Mouse (Mus musculus) lung, postnatal 0 days (tissue): ENCODE data around the gene Gm21954. TPM values are rescaled to one million over a fixed set of nuclear protein-coding genes. Genes with fewer than 3 reads are reported as not detected.

Source experiments
- ATAC-seq: fragments of 200-750 bp; cut with Nextera tagmentation; 2 replicates; pipeline ENCODE4 v1.8.0; 2017; ENCODE audit warnings: moderate library complexity
- DNase-seq: peaks from one replicate; pipeline ENCODE4 v3.0.0-alpha.2; 2016; ENCODE audit warnings: low spot score
- H3K27ac ChIP-seq: fragments of 300-500 bp; sonication (generic); 2 replicates; pipeline ENCODE4 v1.5.1; 2014; ENCODE audit warnings: antibody characterized with exemption, mild to moderate bottlenecking, low read length, mixed read lengths
- H3K27me3 ChIP-seq: fragments of 300-500 bp; sonication (generic); replicated peaks from 2 replicates; pipeline ENCODE4 v1.6.1; 2014; ENCODE audit warnings: low read length, mixed read lengths; ENCODE audit not compliant: insufficient read depth
- H3K36me3 ChIP-seq: fragments of 300-500 bp; sonication (generic); 2 replicates; pipeline ENCODE4 v1.6.1; 2014; ENCODE audit warnings: low read length, mixed read lengths; ENCODE audit not compliant: insufficient read depth
- H3K4me1 ChIP-seq: fragments of 300-500 bp; sonication (generic); 2 replicates; pipeline ENCODE4 v1.6.1; 2014; ENCODE audit warnings: antibody characterized with exemption, low read depth, low read length, mixed read lengths; ENCODE audit not compliant: insufficient read depth
- H3K4me2 ChIP-seq: fragments of 300-500 bp; sonication (generic); replicated peaks from 2 replicates; pipeline ENCODE4 v1.6.1; 2014; ENCODE audit warnings: low read depth, mild to moderate bottlenecking, low read length, moderate library complexity, mixed read lengths
- H3K4me3 ChIP-seq: fragments of 300-500 bp; sonication (generic); 2 replicates; pipeline ENCODE4 v1.5.1; 2014; ENCODE audit warnings: low read depth, low read length
- H3K9ac ChIP-seq: fragments of 300-500 bp; sonication (generic); replicated peaks from 2 replicates; pipeline ENCODE4 v1.6.1; 2014; ENCODE audit warnings: low read depth, mild to moderate bottlenecking
- H3K9me3 ChIP-seq: fragments of 300-500 bp; sonication (generic); 2 replicates; pipeline ENCODE4 v1.6.1; 2016; ENCODE audit warnings: low read length, mixed read lengths
- CTCF ChIP-seq: IDR thresholded peaks from 2 replicates; pipeline ENCODE4 v1.5.1; 2016; ENCODE audit warnings: antibody characterized with exemption, mild to moderate bottlenecking
- EP300 ChIP-seq: IDR thresholded peaks from 2 replicates; pipeline ENCODE4 v1.6.1; 2016; ENCODE audit warnings: antibody characterized with exemption, mild to moderate bottlenecking, control low read depth
- WGBS: fragments of 180-500 bp; shearing (Covaris S2); extraction: QIAGEN DNeasy Blood & Tissue Kit; methylation state at CpG from one replicate; pipeline ENCODE4 v1.1.7; 2014; 5-methylcytosine and 5-hydroxymethylcytosine counted together
- polyA plus RNA-seq: library from polyadenylated mRNA; unstranded; fragments of >200 nt; fragmentation: Nextera tagmentation; extraction: Ambion mirVana; gene quantifications from 2 replicates; pipeline ENCODE4 v1.2.1, GENCODE M21; 2015

The Gm21954 gene
- polyA plus RNA-seq, 1 experiment from 2014 or later = not detected

GRCm38 (mm10) chr3:55489231-55489990 lies 17.4 kb upstream of the Gm21954 start:
- Histone ChIP-seq H3K27me3 (no peaks in the 10 kb centered on the region), H3K4me3 (no peak overlapping the region), H3K36me3 (no peaks in the 10 kb centered on the region), H3K9me3 (no peaks in the 10 kb centered on the region), H3K4me1 (no peaks in the 10 kb centered on the region), H3K4me2 (no peak overlapping the region), H3K9ac (no peak overlapping the region), H3K27ac (no peak overlapping the region)
- DNase-seq = no peak
- TF ChIP-seq CTCF = no peak
- 62% methylated on average over 12 of the region's 12 CpGs for WGBS
- no peak for ATAC-seq

- Histone ChIP-seq H3K36me3 (no peaks in the 10 kb centered on the region), H3K4me2 (no peak overlapping the region), H3K4me1 (no peaks in the 10 kb centered on the region), H3K27me3 (no peaks in the 10 kb centered on the region), H3K9me3 (no peaks in the 10 kb centered on the region), H3K9ac (no peak overlapping the region), H3K27ac (no peak overlapping the region), H3K4me3 (no peak overlapping the region)
- ATAC-seq (no peak), DNase-seq (no peak)
- TF ChIP-seq CTCF (no peak), EP300 (no peak)
- 39% methylated on average over 4 of the region's 4 CpGs for WGBS
Measured at GRCm38 (mm10) chr3:55483328-55483727, 11.3 kb upstream of the Gm21954 start.

GRCm38 (mm10) chr3:55481140-55481539 lies 9.1 kb upstream of the Gm21954 start:
- no peak for DNase-seq
- Histone ChIP-seq H3K4me3 (no peak overlapping the region), H3K4me1 (no peaks in the 10 kb centered on the region), H3K9me3 (no peaks in the 10 kb centered on the region), H3K4me2 (no peak overlapping the region), H3K9ac (no peak overlapping the region), H3K36me3 (no peaks in the 10 kb centered on the region), H3K27me3 (no peaks in the 10 kb centered on the region), H3K27ac (no peak overlapping the region)
- TF ChIP-seq CTCF (no peak), EP300 (no peak)
- ATAC-seq = no peak
- WGBS = 57% methylated on average over 1 of the region's 1 CpGs

GRCm38 (mm10) chr3:55479306-55479705 lies 7.3 kb upstream of the Gm21954 start:
- Histone ChIP-seq H3K4me2 (no peak overlapping the region), H3K27me3 (no peaks in the 10 kb centered on the region), H3K9ac (no peak overlapping the region), H3K27ac (no peak overlapping the region), H3K9me3 (no peaks in the 10 kb centered on the region), H3K36me3 (no peaks in the 10 kb centered on the region), H3K4me3 (no peak overlapping the region), H3K4me1 (no peaks in the 10 kb centered on the region)
- WGBS = 85% methylated on average over 4 of the region's 4 CpGs
- ATAC-seq (no peak), DNase-seq (no peak)
- no peak for TF ChIP-seq CTCF
- no peak for TF ChIP-seq EP300

- Histone ChIP-seq H3K4me2 (no peak overlapping the region), H3K9me3 (no peaks in the 10 kb centered on the region), H3K4me3 (no peak overlapping the region), H3K36me3 (no peaks in the 10 kb centered on the region), H3K9ac (no peak overlapping the region), H3K27ac (no peak overlapping the region), H3K4me1 (no peaks in the 10 kb centered on the region), H3K27me3 (no peaks in the 10 kb centered on the region)
- TF ChIP-seq EP300 (no peak), CTCF (no peak)
- DNase-seq = no peak
- ATAC-seq = no peak
- WGBS = 85% methylated on average over 7 of the region's 7 CpGs
Measured at GRCm38 (mm10) chr3:55476694-55477093, 4.7 kb upstream of the Gm21954 start.

- H3K4me1 ChIP-seq = no peaks in the 10 kb centered on the region
- H3K9ac ChIP-seq = no peak overlapping the region
- no peaks in the 10 kb centered on the region for H3K36me3 ChIP-seq
- ATAC-seq (no peak), DNase-seq (no peak)
- TF ChIP-seq CTCF = no peak
- TF ChIP-seq EP300 = no peak
- H3K27ac ChIP-seq = no peak overlapping the region
- no peaks in the 10 kb centered on the region for H3K9me3 ChIP-seq
- no peaks in the 10 kb centered on the region for H3K27me3 ChIP-seq
- no peak overlapping the region for H3K4me2 ChIP-seq
- no peak overlapping the region for H3K4me3 ChIP-seq
- WGBS = 62% methylated on average over 6 of the region's 6 CpGs
Measured at GRCm38 (mm10) chr3:55473146-55473545, 1.1 kb upstream of the Gm21954 start.
